Mouse (Mus musculus): Measurements from ENCODE around the gene Ankrd36. TPM values are rescaled to one million over a fixed set of nuclear protein-coding genes. Genes with fewer than 3 reads are reported as not detected.

Gene Ankrd36
- total RNA-seq, 2 experiments from 2014 or later = not detected

DNA sequence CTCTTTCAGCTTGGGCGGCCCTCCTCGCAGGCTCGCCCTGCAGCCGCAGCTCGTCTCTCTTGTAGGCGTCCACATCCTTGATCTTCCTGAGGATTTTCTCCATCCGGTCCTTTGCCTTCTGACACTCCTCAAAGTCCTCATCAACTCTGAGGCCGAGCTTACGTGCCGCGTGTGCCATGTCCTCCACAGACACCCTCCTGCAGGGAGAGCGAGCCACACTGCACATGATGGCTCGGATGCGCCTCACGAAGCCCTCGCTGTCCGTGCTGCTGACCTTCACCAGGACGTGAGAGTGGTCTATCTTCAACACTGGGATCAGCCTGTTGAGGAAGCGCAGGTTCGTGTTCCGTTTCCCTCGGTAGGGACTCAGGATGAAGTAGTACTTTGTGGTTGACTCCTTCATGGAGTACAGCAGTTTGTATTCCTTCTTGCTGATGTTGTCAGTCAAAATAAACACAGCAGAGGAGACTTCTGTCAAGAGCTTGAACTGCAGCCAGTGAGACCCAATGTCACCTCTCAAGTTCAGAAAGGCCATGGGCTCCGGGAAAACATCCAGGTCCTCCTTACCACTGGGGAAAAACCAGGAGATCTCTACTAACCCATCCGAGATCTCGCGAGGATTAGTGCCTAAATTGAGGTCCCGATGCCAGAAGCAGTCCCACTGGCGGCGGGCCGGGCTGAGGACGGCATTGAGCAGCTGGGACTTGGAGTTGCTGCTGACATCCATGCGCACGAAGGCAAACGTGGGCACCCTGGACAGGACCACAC, 147.6 kb downstream of the Ankrd36 start:
- no peak for DNase-seq (ENCODE audit: low spot score)
- intact Hi-C loops (cut with DNase I) = loop anchor here (5.0 kb wide), 1 partner anchor 170 kb away; no protein-coding TSS in a partner anchor

DNA sequence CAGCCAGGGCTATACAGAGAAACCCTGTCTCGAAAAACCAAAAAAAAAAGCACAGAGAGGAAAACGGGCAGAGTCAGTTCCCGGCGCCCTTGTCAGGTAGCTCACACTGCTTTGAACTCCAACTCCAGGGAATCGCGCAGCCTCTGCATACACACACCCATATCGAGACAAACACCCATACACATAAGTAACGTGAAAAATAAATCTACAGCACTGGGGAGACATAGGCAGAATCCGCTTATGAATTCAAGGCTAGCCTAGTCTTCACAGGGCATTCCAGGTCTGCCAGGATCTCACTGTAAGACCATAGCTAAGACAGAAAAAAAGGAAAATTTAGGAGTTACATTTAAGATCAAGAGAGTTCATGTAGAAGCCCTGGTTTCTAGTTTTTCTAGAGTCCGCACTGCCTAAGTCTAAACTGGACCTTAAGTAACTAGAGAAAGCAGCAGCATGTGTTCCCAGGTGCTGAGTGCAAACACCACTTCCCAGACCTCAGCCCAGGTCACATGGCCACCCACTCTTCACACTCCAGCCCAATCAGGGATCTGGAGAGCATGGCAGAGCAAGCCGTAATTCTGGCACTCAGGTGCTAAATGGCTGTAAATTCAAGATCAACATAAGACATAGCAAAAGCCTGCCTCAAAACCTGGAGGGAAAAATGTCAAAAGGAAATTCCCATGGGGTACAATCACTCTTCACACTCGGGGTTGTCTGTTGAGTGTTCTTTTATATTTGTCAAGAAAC, 149.3 kb downstream of the Ankrd36 start:
- intact Hi-C loops (cut with DNase I) = loop anchor here (5.0 kb wide), 1 partner anchor 169 kb away; no protein-coding TSS in a partner anchor
- no peak for DNase-seq (ENCODE audit: low spot score)

DNA sequence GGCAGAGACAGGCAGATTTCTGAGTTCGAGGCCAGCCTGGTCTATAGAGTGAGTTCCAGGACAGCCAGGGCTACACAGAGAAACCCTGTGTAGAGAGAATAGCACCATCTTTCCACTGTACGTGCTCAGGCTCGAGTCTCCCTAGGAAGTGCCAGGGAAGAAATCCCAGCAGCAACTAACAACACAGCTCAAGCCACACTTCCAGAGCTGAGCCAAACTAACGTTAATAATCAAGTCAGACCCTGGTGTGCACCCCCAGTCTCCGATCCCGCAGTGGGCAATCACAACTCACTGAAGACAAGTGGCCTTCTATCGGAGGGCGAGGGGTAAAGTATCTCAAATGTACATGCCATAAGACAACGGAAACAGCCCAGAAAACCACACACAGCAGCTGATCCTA, 160.1 kb downstream of the Ankrd36 start:
- intact Hi-C loops (cut with DNase I) = no loop called here
- no peak for DNase-seq (ENCODE audit: low spot score)

DNA sequence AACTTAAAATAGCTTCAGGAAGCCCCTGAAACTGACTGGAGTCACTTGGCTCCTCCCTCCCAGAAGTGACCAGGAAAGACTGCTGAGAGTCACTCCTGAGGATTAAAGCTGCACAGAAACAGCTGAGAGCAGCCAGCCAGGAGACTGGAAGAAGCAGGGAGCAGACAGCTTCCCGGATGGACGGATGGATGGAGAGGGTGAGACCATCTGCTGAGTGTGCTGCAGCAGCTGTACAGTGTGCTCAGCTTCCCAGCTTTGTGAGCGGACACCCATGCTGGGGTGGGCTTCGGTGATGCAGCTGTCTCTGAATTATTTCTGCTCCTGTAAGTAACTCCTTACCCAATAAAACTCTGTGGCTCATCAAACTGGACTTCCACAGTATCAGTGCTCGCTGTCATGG, 162.9 kb downstream of the Ankrd36 start:
- intact Hi-C loops (cut with DNase I) = no loop called here
- no peak for DNase-seq (ENCODE audit: low spot score)

DNA sequence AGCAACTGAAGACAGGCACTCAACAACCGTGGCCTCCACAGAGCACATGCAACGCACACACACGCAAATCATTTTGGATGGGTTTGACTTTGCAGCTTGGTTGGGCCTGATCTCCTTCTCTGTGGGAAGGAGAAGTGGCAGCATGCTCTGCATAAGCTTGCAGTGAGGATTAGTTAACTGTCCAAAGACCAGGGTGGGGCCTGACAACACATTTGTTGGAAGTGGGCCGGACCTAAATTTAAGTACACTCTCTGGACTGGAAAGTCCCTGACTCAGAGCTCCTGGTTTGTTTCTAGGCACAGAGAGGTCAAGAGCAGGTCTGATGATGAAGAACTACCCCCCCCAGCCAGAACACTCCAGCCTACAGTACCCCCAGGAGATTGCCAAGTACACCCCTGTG, 164.8 kb downstream of the Ankrd36 start:
- DNase-seq (ENCODE audit: low spot score) = no peak
- intact Hi-C loops (cut with DNase I) = no loop called here

DNA sequence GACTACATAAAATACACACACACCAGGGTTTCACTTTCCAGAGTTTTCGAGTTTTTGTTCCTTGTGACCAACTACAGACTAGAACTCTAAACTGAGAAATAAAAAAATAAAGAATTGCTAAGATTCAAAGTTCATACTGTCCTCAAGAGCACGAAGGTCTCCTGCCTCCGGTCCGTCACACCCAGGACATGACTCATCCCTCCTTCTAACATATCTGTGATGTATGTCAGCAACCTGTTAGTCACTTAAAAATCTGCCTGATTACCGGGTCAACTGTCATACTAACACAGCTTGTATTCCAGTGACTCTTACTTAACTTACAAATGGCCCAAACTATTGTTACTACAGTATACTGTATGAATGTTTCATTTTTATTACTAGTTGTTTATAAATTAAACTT, 167.7 kb downstream of the Ankrd36 start:
- intact Hi-C loops (cut with DNase I) = no loop called here
- no peak for DNase-seq (ENCODE audit: low spot score)

Other genes with a start within 250 kb of the Ankrd36 start
- 1 to 10 TPM; 9.4 to 9.7 TPM for gene Znrf3, start 124.8 kb upstream of the Ankrd36 start, total RNA-seq (2021)
- gene Xbp1, start 49.0 kb upstream of the Ankrd36 start, total RNA-seq (2021) = 10 to 100 TPM; 68.7 to 74.8 TPM
- gene Ccdc117, start 27.5 kb upstream of the Ankrd36 start, total RNA-seq (2021) = 10 to 100 TPM; 17.9 to 23.5 TPM
- 100 to 1,000 TPM; 145 to 152 TPM for gene Mrps24, start 146.0 kb downstream of the Ankrd36 start, total RNA-seq (2021)
- gene Urgcp, start 192.7 kb downstream of the Ankrd36 start, total RNA-seq (2021) = 10 to 100 TPM; 56.7 to 68.6 TPM
- 10 to 100 TPM; 26.1 to 27.2 TPM for gene Dbnl, start 218.8 kb downstream of the Ankrd36 start, total RNA-seq (2021)
- gene Pgam2, start 234.0 kb downstream of the Ankrd36 start, total RNA-seq (2021) = 100 to 1,000 TPM; 914 to 924 TPM

Measured in heart, postnatal 25 days (tissue).